Mouse (Mus musculus) stomach, embryonic 14.5 days (tissue): ENCODE data around the gene Slco1b2. TPM values are rescaled to one million over a fixed set of nuclear protein-coding genes. Genes with fewer than 3 reads are reported as not detected.

Experiments used
- ATAC-seq: fragments of 200-750 bp; cut with Nextera tagmentation; 2 replicates; pipeline ENCODE4 v1.8.0; 2017; ENCODE audit warnings: low read depth, moderate TSS enrichment; ENCODE audit not compliant: insufficient number of reproducible peaks, insufficient read depth, low FRiP score
- H3K27ac ChIP-seq: fragments of 300-500 bp; sonication (generic); 2 replicates; pipeline ENCODE4 v1.5.1; 2014; ENCODE audit warnings: mild to moderate bottlenecking, low read length, moderate library complexity, mixed read lengths
- H3K27me3 ChIP-seq: fragments of 300-500 bp; sonication (generic); 2 replicates; pipeline ENCODE4 v1.6.1; 2014; ENCODE audit warnings: low read length, control low read depth, mixed read lengths; ENCODE audit not compliant: control insufficient read depth, insufficient read depth
- H3K36me3 ChIP-seq: fragments of 300-500 bp; sonication (generic); 2 replicates; pipeline ENCODE4 v1.6.1; 2014; ENCODE audit warnings: mild to moderate bottlenecking, control low read depth, low read length, moderate library complexity, mixed read lengths; ENCODE audit not compliant: control insufficient read depth, insufficient read depth
- H3K4me1 ChIP-seq: fragments of 300-500 bp; sonication (generic); 2 replicates; pipeline ENCODE4 v1.6.1; 2014; ENCODE audit warnings: low read length, control low read depth, mixed read lengths; ENCODE audit not compliant: control insufficient read depth, insufficient read depth
- H3K4me2 ChIP-seq: fragments of 300-500 bp; sonication (generic); replicated peaks from 2 replicates; pipeline ENCODE4 v1.6.1; 2014; ENCODE audit warnings: low read depth, low read length, control low read depth
- H3K4me3 ChIP-seq: fragments of 300-500 bp; sonication (generic); 2 replicates; pipeline ENCODE4 v1.5.1; 2014; ENCODE audit warnings: low read depth, low read length, control low read depth
- H3K9ac ChIP-seq: fragments of 300-500 bp; sonication (generic); replicated peaks from 2 replicates; pipeline ENCODE4 v1.6.1; 2014; ENCODE audit warnings: low read depth, mild to moderate bottlenecking, control low read depth, low read length, moderate library complexity, mixed read lengths
- H3K9me3 ChIP-seq: fragments of 300-500 bp; sonication (generic); 2 replicates; pipeline ENCODE4 v1.6.1; 2016; ENCODE audit warnings: low read depth, low read length, control low read depth; ENCODE audit not compliant: control insufficient read depth
- WGBS: fragments of 180-500 bp; shearing (Covaris S2); extraction: QIAGEN DNeasy Blood & Tissue Kit; methylation state at CpG from one replicate; pipeline ENCODE4 v1.1.7; 2014; 5-methylcytosine and 5-hydroxymethylcytosine counted together
- polyA plus RNA-seq: library from polyadenylated mRNA; unstranded; fragments of >200 nt; fragmentation: Nextera tagmentation; extraction: Ambion mirVana; gene quantifications from 2 replicates; pipeline ENCODE4 v1.2.1, GENCODE M21; 2014

Gene Slco1b2
- polyA plus RNA-seq, 1 experiment from 2014 or later, result not detected

DNA sequence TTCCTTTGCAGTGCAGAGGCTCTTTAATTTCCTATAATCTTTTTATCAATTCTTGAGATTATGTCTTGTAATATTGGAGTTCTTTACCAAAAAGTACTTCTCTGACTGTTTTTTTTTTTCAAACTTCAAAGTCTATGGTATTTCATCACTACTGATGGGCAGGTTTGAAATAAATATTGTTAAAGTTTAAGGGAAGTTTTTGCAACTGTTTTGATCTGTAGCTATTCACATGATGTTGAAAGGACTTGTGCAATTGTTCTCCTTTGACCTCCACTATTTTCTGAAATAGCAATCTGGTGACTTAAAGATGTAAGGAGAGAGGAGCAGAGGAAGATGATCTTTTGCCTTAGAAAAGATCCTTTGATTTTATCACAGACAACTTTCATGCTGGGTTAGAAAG lies 15.3 kb upstream of the Slco1b2 start:
- Histone ChIP-seq H3K36me3 (no peaks in the 10 kb centered on the region), H3K9ac (no peak overlapping the region), H3K27ac (no peak overlapping the region), H3K4me3 (no peak overlapping the region), H3K27me3 (no peaks in the 10 kb centered on the region), H3K9me3 (no peaks in the 10 kb centered on the region), H3K4me2 (no peak overlapping the region), H3K4me1 (no peaks in the 10 kb centered on the region)
- no peak for ATAC-seq

DNA sequence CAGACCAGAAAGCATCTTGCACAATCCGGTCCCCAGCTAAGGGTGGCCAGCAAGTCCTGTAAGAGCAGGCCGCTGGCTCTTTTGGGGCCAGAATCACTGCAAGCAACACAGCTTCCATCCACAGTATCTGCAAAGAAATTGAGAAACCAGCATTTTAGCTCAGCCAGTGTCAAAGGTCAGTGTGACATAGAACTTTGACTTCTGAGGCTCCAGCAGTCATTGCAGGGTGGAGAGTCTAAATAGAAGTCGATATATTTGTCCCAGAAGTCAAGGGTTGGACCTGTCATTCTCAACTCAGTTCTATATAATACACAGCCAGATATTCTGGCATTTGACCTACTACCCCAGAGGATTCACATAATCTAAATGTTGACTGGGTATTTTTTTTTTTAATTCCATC lies 14.0 kb upstream of the Slco1b2 start:
- WGBS, result 89% methylated on average over 3 of the region's 3 CpGs
- Histone ChIP-seq H3K27me3 (no peaks in the 10 kb centered on the region), H3K9me3 (no peaks in the 10 kb centered on the region), H3K4me1 (no peaks in the 10 kb centered on the region), H3K27ac (no peak overlapping the region), H3K36me3 (no peaks in the 10 kb centered on the region), H3K4me2 (no peak overlapping the region), H3K4me3 (no peak overlapping the region), H3K9ac (no peak overlapping the region)
- no peak for ATAC-seq

DNA sequence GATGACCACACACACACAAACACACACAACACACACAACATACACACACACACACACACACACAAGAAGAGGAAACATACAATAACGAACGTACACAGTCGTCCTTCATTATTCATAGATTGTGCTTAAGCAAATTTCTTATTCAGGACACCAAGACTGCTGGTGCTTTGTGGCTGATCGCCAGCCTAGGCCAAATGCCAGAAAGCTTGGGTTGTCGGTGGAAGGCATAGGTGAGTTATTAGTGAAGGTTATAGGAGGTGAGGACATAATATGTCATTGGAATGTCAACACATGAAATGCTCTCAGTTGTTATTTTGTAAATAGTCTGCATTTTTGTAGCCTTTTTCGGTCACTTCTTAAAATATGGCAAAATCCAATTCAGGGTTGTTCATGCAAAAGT lies 3.6 kb downstream of the Slco1b2 start:
- H3K36me3 ChIP-seq, result no peaks in the 10 kb centered on the region
- WGBS, result 84% methylated on average over 6 of the region's 6 CpGs
- no peak overlapping the region for H3K4me3 ChIP-seq
- no peak overlapping the region for H3K4me2 ChIP-seq
- no peak for ATAC-seq
- no peaks in the 10 kb centered on the region for H3K4me1 ChIP-seq
- no peak overlapping the region for H3K9ac ChIP-seq
- no peak overlapping the region for H3K27ac ChIP-seq
- no peaks in the 10 kb centered on the region for H3K27me3 ChIP-seq
- no peaks in the 10 kb centered on the region for H3K9me3 ChIP-seq

DNA sequence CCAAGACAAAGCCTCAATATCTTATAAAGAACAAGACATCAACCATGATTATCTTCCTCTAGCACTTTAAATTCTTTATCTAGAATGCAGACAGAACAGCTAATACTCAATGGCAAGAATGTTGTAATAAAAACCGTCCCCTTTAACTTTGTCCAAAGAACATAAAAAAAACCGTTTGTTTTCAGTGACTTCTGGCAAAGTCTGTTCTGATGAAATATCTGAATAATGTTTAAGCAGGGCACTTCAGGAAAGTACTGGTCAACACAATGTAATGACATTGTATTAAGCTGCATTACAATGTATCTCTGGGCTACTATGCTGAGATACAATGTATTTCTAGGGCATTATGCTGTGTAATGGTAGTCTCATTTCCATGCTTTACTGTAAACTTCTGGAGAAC lies 5.9 kb downstream of the Slco1b2 start:
- Histone ChIP-seq H3K27me3 (no peaks in the 10 kb centered on the region), H3K4me3 (no peak overlapping the region), H3K9me3 (no peaks in the 10 kb centered on the region), H3K27ac (no peak overlapping the region), H3K9ac (no peak overlapping the region), H3K4me1 (no peaks in the 10 kb centered on the region), H3K4me2 (no peak overlapping the region), H3K36me3 (no peaks in the 10 kb centered on the region)
- no peak for ATAC-seq
- 67% methylated on average over 2 of the region's 2 CpGs for WGBS

DNA sequence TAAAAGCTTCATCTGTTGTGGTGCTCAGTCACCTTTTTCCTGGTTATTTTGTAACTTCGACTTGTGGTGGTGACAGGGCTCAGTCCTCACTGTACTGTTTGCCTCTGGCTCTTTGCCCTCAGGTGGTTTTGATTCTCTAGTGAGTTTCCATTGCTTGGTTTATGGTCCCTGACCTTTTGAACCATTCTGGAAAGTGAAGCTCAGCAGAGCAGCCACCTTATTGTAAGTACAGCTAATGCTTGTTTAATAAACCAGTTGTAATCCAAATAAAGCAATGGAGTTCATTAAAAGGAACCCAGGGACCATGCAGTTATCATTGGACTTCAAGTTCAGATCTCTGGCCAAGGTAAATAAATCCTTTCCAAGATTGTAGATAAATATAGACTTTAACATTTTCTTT lies 11.3 kb downstream of the Slco1b2 start:
- Histone ChIP-seq H3K4me2 (no peak overlapping the region), H3K27me3 (no peaks in the 10 kb centered on the region), H3K4me3 (no peak overlapping the region), H3K36me3 (no peaks in the 10 kb centered on the region), H3K9me3 (no peaks in the 10 kb centered on the region), H3K4me1 (no peaks in the 10 kb centered on the region), H3K9ac (no peak overlapping the region), H3K27ac (no peak overlapping the region)
- WGBS, result 50% methylated on average over 1 of the region's 1 CpGs
- no peak for ATAC-seq

DNA sequence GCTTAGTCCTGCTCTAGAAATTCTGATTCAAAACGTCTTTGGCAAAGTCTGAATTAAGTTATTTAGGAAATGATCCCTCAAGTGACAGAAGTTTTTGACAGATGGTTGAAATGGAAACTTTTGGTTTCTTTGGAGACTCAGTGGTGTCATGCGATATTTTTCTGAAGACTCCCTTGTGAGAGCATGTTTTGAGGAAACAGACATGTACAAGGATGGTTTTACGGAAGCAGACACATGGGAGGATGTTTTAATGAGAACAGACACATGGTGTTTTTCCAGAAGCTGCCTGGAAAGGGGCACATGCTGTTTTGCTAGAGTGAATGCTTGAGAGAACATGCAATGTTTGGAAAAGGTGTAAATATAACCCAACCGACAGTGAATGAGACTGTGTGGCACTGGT lies 57.7 kb downstream of the Slco1b2 start:
- Histone ChIP-seq H3K27me3 (no peaks in the 10 kb centered on the region), H3K27ac (no peak overlapping the region), H3K9ac (no peak overlapping the region), H3K4me1 (no peaks in the 10 kb centered on the region), H3K4me2 (no peak overlapping the region), H3K9me3 (no peaks in the 10 kb centered on the region), H3K4me3 (no peak overlapping the region), H3K36me3 (no peaks in the 10 kb centered on the region)
- ATAC-seq, result no peak
- WGBS, result 72% methylated on average over 4 of the region's 4 CpGs

DNA sequence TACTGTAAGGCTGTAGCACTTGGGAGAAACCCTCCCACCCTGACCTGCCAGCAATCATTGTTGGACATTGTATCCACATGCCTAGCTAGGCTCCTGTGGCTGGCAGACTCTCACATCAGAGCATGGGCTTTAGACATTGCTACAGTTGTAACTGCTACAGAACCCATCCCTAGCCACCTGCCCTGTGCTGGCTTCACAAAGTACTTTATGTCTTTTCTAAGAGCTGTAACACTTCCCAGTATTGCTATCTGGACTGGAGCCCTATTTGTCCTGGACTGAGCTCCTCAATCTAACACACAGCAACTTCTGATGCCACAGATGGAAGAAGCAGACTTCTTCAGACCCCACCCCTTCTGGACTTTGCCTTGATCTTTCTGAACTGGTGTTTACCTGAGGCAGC lies 61.9 kb downstream of the Slco1b2 start:
- H3K9me3 ChIP-seq, result no peaks in the 10 kb centered on the region
- no peak overlapping the region for H3K4me3 ChIP-seq
- no peak for ATAC-seq
- H3K27ac ChIP-seq, result no peak overlapping the region
- H3K36me3 ChIP-seq, result no peaks in the 10 kb centered on the region
- no peaks in the 10 kb centered on the region for H3K4me1 ChIP-seq
- H3K27me3 ChIP-seq, result no peaks in the 10 kb centered on the region
- H3K4me2 ChIP-seq, result no peak overlapping the region
- H3K9ac ChIP-seq, result no peak overlapping the region

Other genes with a start within 250 kb of the Slco1b2 start
- gene Slco1c1, start 105.2 kb upstream of the Slco1b2 start, polyA plus RNA-seq, result not detected in 2 replicates
- not detected in 2 replicates for gene Gm5724, start 144.3 kb downstream of the Slco1b2 start, polyA plus RNA-seq
- gene Slco1a4, start 226.7 kb downstream of the Slco1b2 start, polyA plus RNA-seq, result not detected in 2 replicates